Mouse (Mus musculus): ENCODE data around the gene Ncam2.

Ncam2 gene

DNA sequence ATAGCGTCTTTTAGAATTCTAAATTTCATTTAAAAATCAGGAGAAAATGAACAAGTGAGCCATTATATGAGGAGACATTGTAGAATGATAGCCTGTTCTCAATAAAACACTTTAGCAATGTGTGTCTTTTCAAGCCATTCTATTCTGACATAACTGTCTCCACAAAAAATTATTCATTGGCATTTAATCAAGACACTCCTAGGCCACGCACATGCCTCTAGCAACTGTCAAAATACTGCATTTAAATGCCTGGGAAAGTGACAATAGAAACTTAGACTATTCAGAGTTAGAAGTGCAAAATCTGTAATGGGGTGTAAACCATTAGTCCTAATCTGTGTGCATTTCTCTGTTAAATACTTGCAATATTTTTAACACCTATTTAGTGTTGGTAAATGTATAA lies 456.1 kb downstream of the Ncam2 start:
- no peak for DNase-seq

DNA sequence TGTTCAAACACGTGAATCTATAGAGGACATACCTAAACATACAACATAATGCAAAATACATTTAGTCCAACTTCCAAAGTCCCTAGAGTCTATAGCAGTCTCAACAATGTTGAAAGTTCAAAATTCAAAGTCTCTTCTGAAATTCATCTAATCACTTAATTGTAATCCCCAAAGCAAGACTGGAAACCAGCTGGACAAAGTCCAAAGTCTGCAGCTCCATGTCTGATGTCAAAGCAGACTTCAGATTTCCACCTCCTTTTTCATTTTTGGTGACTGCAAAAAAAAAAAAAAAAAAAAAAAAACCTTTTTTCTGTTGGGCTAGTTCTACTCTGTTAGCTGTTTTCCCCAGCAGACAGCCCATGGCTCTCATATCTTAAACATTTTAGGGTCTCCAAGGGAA lies 473.4 kb downstream of the Ncam2 start:
- no peak for DNase-seq

DNA sequence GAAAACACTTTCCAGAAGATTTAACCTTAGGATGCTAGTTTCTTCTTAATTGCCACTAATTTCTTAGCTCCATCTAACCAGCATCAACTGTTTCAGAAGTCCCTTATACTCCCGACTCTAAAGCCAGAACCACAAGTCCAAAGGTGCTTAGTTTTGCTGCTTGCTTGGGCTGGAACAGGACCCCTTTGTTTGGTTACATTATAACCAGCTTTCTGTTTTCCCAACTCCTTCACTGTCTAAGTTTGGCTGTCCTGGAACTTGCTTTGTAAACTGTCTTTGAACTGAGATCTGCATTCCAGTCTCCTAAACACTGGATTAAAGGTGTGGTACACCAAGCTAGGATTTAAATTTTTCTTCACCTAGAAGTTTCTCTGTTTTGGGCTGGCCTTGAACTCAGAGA lies 475.0 kb downstream of the Ncam2 start:
- no peak for DNase-seq

All from kidney, postnatal 14 days (tissue).